Mouse (Mus musculus) liver, postnatal 0 days (tissue): ENCODE results near the gene E2f4. TPM values are rescaled to one million over a fixed set of nuclear protein-coding genes. Genes with fewer than 3 reads are reported as not detected.

Experiments
- ATAC-seq: fragments of 200-750 bp; cut with Nextera tagmentation; 2 replicates; pipeline ENCODE4 v1.8.0; 2017; ENCODE audit warnings: mild to moderate bottlenecking, moderate library complexity
- DNase-seq: peaks from one replicate; pipeline ENCODE4 v3.0.0-alpha.2; 2016
- H3K27ac ChIP-seq: fragments of 300-500 bp; sonication (generic); 2 replicates; pipeline ENCODE4 v1.5.1; 2014; ENCODE audit warnings: antibody characterized with exemption, moderate library complexity, mild to moderate bottlenecking, low read depth
- H3K27me3 ChIP-seq: fragments of 300-500 bp; sonication (generic); 2 replicates; pipeline ENCODE4 v1.6.1; 2014; ENCODE audit warnings: low read length, control low read depth, mixed read lengths; ENCODE audit not compliant: insufficient read depth
- H3K36me3 ChIP-seq: fragments of 300-500 bp; sonication (generic); replicated peaks from 2 replicates; pipeline ENCODE4 v1.6.1; 2014; ENCODE audit warnings: mild to moderate bottlenecking, control low read depth, low read length, moderate library complexity, mixed read lengths; ENCODE audit not compliant: insufficient read depth
- H3K4me1 ChIP-seq: fragments of 300-500 bp; sonication (generic); 2 replicates; pipeline ENCODE4 v1.6.1; 2014; ENCODE audit warnings: antibody characterized with exemption, mild to moderate bottlenecking, control low read depth; ENCODE audit not compliant: insufficient read depth
- H3K4me2 ChIP-seq: fragments of 300-500 bp; sonication (generic); 2 replicates; pipeline ENCODE4 v1.6.1; 2014; ENCODE audit warnings: low read depth, mild to moderate bottlenecking, low read length, moderate library complexity, mixed read lengths
- H3K4me3 ChIP-seq: fragments of 300-500 bp; sonication (generic); 2 replicates; pipeline ENCODE4 v1.5.1; 2014; ENCODE audit warnings: low read depth, low read length
- H3K9ac ChIP-seq: fragments of 300-500 bp; sonication (generic); replicated peaks from 2 replicates; pipeline ENCODE4 v1.6.1; 2014; ENCODE audit warnings: mild to moderate bottlenecking, moderate library complexity
- H3K9me3 ChIP-seq: fragments of 300-500 bp; sonication (generic); 2 replicates; pipeline ENCODE4 v1.6.1; 2016; ENCODE audit warnings: mild to moderate bottlenecking, control low read depth, low read length, mixed read lengths
- CTCF ChIP-seq: sonication (generic); IDR thresholded peaks from 2 replicates; pipeline ENCODE4 v1.5.1; 2016; ENCODE audit warnings: antibody characterized with exemption, low read depth
- EP300 ChIP-seq: IDR thresholded peaks from 2 replicates; pipeline ENCODE4 v1.6.1; 2016; ENCODE audit warnings: antibody characterized with exemption, low read depth, mild to moderate bottlenecking
- WGBS: fragments of 180-500 bp; shearing (Covaris S2); extraction: QIAGEN DNeasy Blood & Tissue Kit; methylation state at CpG from one replicate; pipeline ENCODE4 v1.1.7; 2014; ENCODE audit not compliant: insufficient replicate concordance; 5-methylcytosine and 5-hydroxymethylcytosine counted together
- polyA plus RNA-seq: library from polyadenylated mRNA; unstranded; fragments of >200 nt; fragmentation: Nextera tagmentation; extraction: Ambion mirVana; gene quantifications from 2 replicates; pipeline ENCODE4 v1.2.1, GENCODE M21; 2015

E2f4 gene
- polyA plus RNA-seq, 1 experiment from 2014 or later = 62.9 TPM

DNA sequence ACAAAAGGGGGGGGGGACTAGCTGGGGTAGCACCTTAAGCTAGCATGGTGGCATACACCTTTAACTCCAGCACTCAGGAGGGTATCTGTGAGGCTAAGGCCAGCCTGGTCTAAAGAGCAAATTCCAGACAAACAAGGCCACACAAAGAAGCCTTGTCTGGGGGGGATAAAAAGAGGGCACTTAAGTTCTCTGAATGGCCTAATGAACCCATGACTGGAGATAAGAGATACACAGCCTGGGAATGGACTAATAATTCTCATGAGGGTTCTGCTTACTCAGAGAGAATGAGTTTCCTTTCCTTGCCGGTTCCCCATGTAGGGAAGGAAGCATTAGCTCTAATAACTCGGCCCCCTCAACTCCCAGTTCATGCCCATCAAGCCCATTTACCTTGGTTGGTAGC is 35.1 kb downstream of the E2f4 start:
- no peak for DNase-seq
- WGBS = 63% methylated on average over 2 of the region's 2 CpGs
- Histone ChIP-seq H3K27me3 (no peaks in the 10 kb centered on the region), H3K4me2 (no peak overlapping the region), H3K4me3 (no peak overlapping the region), H3K9me3 (no peaks in the 10 kb centered on the region), H3K9ac (no peak overlapping the region), H3K36me3 (peaks cover 48% of the 10 kb centered on the region), H3K27ac (no peak overlapping the region), H3K4me1 (peaks cover under 1% of the 10 kb centered on the region)
- TF ChIP-seq EP300 = no peak
- no peak for TF ChIP-seq CTCF
- no peak for ATAC-seq

- H3K27me3 ChIP-seq = no peaks in the 10 kb centered on the region
- ATAC-seq (no peak; the same call in 1 of the 2 replicates), DNase-seq (no peak)
- H3K9me3 ChIP-seq = no peaks in the 10 kb centered on the region
- no peak overlapping the region for H3K9ac ChIP-seq
- no peak overlapping the region for H3K4me2 ChIP-seq
- no peak overlapping the region for H3K4me3 ChIP-seq
- H3K27ac ChIP-seq = no peak overlapping the region
- no peak for TF ChIP-seq CTCF
- no peak for TF ChIP-seq EP300
- H3K4me1 ChIP-seq = peaks cover 13% of the 10 kb centered on the region
- peaks cover 11% of the 10 kb centered on the region for H3K36me3 ChIP-seq
- 86% methylated on average over 31 of the region's 32 CpGs for WGBS
Measured at GRCm38 (mm10) chr8:105336373-105337130, 39.1 kb downstream of the E2f4 start.

- no peak for DNase-seq
- TF ChIP-seq CTCF (no peak), EP300 (no peak)
Measured at GRCm38 (mm10) chr8:105338992-105339391, 41.5 kb downstream of the E2f4 start.

DNA sequence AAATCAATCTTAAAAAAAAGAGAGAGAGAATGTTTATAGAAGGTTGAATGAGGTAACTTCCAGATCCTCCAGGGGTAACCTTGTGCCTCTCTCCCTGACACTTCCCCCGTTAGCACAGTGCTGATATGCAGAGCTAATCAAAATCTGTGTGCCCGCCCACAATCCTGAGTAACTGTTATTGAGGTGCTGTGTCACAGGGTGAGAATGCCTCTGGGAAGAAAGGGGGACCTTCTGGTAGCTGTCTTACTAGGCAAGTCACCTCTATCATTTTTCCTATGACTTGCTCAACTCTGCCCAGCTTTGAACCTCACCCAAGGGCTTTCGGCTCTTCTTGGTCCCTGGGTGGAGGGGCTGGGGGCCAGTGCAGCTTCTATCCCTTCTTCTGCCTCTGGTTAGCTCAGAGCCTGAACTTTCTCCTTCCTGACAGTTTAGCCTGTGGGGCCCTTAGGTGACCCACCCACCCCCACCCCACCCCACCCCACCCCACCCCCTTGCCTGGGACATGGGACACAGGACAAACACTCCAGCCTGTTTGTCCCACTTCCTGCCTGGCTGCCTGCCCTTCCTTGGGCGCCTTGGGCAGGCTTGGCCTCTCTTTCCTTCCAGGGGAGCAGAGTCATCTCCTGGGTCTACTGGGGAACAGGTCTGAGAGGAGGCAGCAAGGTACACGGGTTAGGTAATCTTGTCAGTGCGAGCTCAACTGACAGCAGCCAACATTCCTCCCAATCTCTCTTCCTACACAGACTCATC is 42.6 kb downstream of the E2f4 start:
- Histone ChIP-seq H3K27me3 (no peaks in the 10 kb centered on the region), H3K27ac (peak overlapping the region; percentile 44; the same call in 1 of the 2 replicates), H3K4me3 (no peak overlapping the region), H3K4me1 (peaks cover 18% of the 10 kb centered on the region), H3K4me2 (no peak overlapping the region), H3K36me3 (peaks cover 4% of the 10 kb centered on the region), H3K9ac (no peak overlapping the region), H3K9me3 (no peaks in the 10 kb centered on the region)
- ATAC-seq (peak; percentile 50), DNase-seq (no peak)
- WGBS = 42% methylated on average over 6 of the region's 6 CpGs
- no peak for TF ChIP-seq EP300
- no peak for TF ChIP-seq CTCF

More at GRCm38 (mm10) chr8:105338992-105339391, 41.5 kb downstream of the E2f4 start:
- 0 out of 2 replicates have a peak overlapping the region, but pooled peaks have one; percentile 16 for H3K27ac ChIP-seq
- H3K27me3 ChIP-seq = no peaks in the 10 kb centered on the region
- H3K36me3 ChIP-seq = peaks cover 9% of the 10 kb centered on the region
- no peak overlapping the region for H3K9ac ChIP-seq
- no peaks in the 10 kb centered on the region for H3K9me3 ChIP-seq
- H3K4me2 ChIP-seq = peak overlapping the region; percentile 40; the same call in 1 of the 2 replicates
- H3K4me3 ChIP-seq = no peak overlapping the region
- peaks cover 13% of the 10 kb centered on the region for H3K4me1 ChIP-seq
- ATAC-seq = 0 out of 2 replicates have a peak, but pooled peaks have one; percentile 16
- WGBS = 12% methylated on average over 4 of the region's 4 CpGs

- ATAC-seq = no peak
- Histone ChIP-seq H3K4me1 (peaks cover 26% of the 10 kb centered on the region), H3K4me3 (no peak overlapping the region)
Measured at GRCm38 (mm10) chr8:105341399-105341798, 43.9 kb downstream of the E2f4 start.

DNA sequence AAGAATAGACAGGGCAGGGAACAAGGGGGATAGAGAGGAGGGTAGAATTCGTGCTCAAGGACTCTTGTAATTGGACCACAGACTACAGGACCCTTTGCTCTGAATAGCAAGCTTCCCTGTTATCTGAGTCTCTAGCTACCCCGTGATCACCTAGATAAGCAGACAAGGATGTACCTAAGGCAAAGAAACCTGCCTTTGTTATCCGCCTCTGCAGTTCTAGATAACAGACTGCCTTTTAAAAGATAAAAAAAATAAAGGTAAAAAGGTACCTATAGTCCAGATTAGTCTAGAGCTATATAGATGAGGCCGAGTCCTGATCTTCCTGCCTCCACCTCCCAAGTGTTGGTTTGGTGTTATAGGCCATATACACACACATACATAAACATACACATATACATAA is 45.3 kb downstream of the E2f4 start:
- Histone ChIP-seq H3K4me1 (peaks cover 37% of the 10 kb centered on the region), H3K27ac (no peak overlapping the region), H3K9me3 (no peaks in the 10 kb centered on the region), H3K36me3 (no peaks in the 10 kb centered on the region; the same call in none of the 2 replicates), H3K4me3 (no peak overlapping the region), H3K27me3 (peaks cover 8% of the 10 kb centered on the region), H3K4me2 (no peak overlapping the region), H3K9ac (no peak overlapping the region)
- TF ChIP-seq EP300 = no peak
- WGBS = 58% methylated on average over 4 of the region's 4 CpGs
- ATAC-seq (no peak), DNase-seq (no peak)

More at GRCm38 (mm10) chr8:105341399-105341798, 43.9 kb downstream of the E2f4 start:
- H3K9ac ChIP-seq = no peak overlapping the region
- peak; percentile 14 for DNase-seq
- H3K4me2 ChIP-seq = no peak overlapping the region
- no peaks in the 10 kb centered on the region for H3K9me3 ChIP-seq
- H3K27me3 ChIP-seq = no peaks in the 10 kb centered on the region
- H3K36me3 ChIP-seq = no peaks in the 10 kb centered on the region; the same call in none of the 2 replicates
- H3K27ac ChIP-seq = no peak overlapping the region
- WGBS = 57% methylated on average over 8 of the region's 8 CpGs
- no peak for TF ChIP-seq EP300
- no peak for TF ChIP-seq CTCF
